Mouse (Mus musculus) liver, embryonic 16.5 days (tissue): ENCODE measurements around the gene Rexo5. TPM values are rescaled to one million over a fixed set of nuclear protein-coding genes. Genes with fewer than 3 reads are reported as not detected.

ENCODE experiments used
- ATAC-seq: fragments of 200-750 bp; cut with Nextera tagmentation; 2 replicates; pipeline ENCODE4 v1.8.0; 2017; ENCODE audit warnings: low read depth, mild to moderate bottlenecking, moderate number of reproducible peaks, moderate library complexity
- H3K27ac ChIP-seq: fragments of 300-500 bp; sonication (generic); 2 replicates; pipeline ENCODE4 v1.5.1; 2014; ENCODE audit warnings: mild to moderate bottlenecking, low read length
- H3K27me3 ChIP-seq: fragments of 300-500 bp; sonication (generic); 2 replicates; pipeline ENCODE4 v1.6.1; 2014; ENCODE audit warnings: low read depth, low read length, mixed read lengths; ENCODE audit not compliant: control insufficient read depth, insufficient read depth
- H3K36me3 ChIP-seq: fragments of 300-500 bp; sonication (generic); 2 replicates; pipeline ENCODE4 v1.6.1; 2014; ENCODE audit warnings: mild to moderate bottlenecking; ENCODE audit not compliant: control insufficient read depth, insufficient read depth
- H3K4me1 ChIP-seq: fragments of 300-500 bp; sonication (generic); 2 replicates; pipeline ENCODE4 v1.6.1; 2014; ENCODE audit warnings: low read depth, low read length, mixed read lengths; ENCODE audit not compliant: control insufficient read depth
- H3K4me2 ChIP-seq: fragments of 300-500 bp; sonication (generic); 2 replicates; pipeline ENCODE4 v1.6.1; 2014; ENCODE audit warnings: low read depth, low read length, mixed read lengths
- H3K4me3 ChIP-seq: fragments of 300-500 bp; sonication (generic); 2 replicates; pipeline ENCODE4 v1.5.1; 2014; ENCODE audit warnings: low read depth, mild to moderate bottlenecking, low read length
- H3K9ac ChIP-seq: fragments of 300-500 bp; sonication (generic); 2 replicates; pipeline ENCODE4 v1.6.1; 2014; ENCODE audit warnings: low read depth, low read length
- H3K9me3 ChIP-seq: fragments of 300-500 bp; sonication (generic); replicated peaks from 2 replicates; pipeline ENCODE4 v1.6.1; 2016; ENCODE audit warnings: low read length; ENCODE audit not compliant: control insufficient read depth
- WGBS: fragments of 180-500 bp; shearing (Covaris S2); extraction: QIAGEN DNeasy Blood & Tissue Kit; methylation state at CpG from one replicate; pipeline ENCODE4 v1.1.7; 2014; ENCODE audit not compliant: insufficient replicate concordance; 5-methylcytosine and 5-hydroxymethylcytosine counted together
- polyA plus RNA-seq: library from polyadenylated mRNA; unstranded; fragments of >200 nt; fragmentation: Nextera tagmentation; extraction: Ambion mirVana; gene quantifications from 2 replicates; pipeline ENCODE4 v1.2.1, GENCODE M21; 2015

Gene Rexo5
- polyA plus RNA-seq, 1 experiment from 2014 or later = 11.9 TPM

DNA sequence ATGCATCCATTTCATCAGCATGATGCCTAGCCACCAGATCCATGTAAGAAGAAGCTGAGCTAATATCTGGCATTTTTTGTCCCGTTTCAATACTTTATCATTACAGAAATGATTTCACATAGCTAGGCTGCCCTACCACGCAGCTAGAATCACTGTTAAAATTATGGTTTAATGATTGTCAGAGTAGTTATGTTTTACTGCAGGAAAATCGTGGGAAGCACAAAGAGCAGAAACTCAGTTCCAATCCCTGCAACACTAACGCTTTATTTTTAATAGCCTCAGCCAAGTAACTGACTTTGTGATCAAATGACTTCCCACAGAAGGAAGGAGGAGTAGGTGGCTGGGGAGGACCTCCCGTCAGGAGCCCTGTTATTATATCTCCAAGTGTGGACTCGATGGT is 26.8 kb upstream of the Rexo5 start:
- H3K4me2 ChIP-seq = no peak overlapping the region
- no peak overlapping the region for H3K9ac ChIP-seq
- no peaks in the 10 kb centered on the region for H3K27me3 ChIP-seq
- ATAC-seq = no peak
- no peaks in the 10 kb centered on the region for H3K4me1 ChIP-seq
- WGBS = 58% methylated on average over 6 of the region's 6 CpGs
- H3K4me3 ChIP-seq = no peak overlapping the region
- no peaks in the 10 kb centered on the region for H3K36me3 ChIP-seq
- H3K9me3 ChIP-seq = no peaks in the 10 kb centered on the region
- H3K27ac ChIP-seq = no peak overlapping the region

DNA sequence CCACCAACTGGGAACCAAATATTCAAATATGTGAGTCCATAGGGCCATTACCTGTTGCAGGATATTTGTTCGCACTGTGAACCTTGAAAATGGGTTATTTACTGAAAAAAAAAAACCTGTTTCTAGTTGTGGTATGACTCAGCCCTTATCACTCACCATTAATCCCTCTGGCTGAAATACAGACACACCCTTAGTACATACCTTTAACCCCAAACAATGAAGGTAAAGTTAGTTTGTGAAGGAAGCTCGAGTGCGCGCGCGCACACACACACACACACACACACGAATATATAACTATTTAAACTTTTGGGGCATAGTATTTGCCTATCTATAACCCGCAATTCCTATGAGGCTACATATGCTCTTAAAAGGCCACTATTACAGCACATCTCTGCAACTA is 23.9 kb upstream of the Rexo5 start:
- Histone ChIP-seq H3K9me3 (no peaks in the 10 kb centered on the region), H3K4me3 (no peak overlapping the region), H3K27me3 (no peaks in the 10 kb centered on the region), H3K9ac (no peak overlapping the region), H3K4me2 (no peak overlapping the region), H3K4me1 (no peaks in the 10 kb centered on the region), H3K36me3 (no peaks in the 10 kb centered on the region), H3K27ac (no peak overlapping the region)
- no peak for ATAC-seq
- WGBS = 79% methylated on average over 8 of the region's 8 CpGs

DNA sequence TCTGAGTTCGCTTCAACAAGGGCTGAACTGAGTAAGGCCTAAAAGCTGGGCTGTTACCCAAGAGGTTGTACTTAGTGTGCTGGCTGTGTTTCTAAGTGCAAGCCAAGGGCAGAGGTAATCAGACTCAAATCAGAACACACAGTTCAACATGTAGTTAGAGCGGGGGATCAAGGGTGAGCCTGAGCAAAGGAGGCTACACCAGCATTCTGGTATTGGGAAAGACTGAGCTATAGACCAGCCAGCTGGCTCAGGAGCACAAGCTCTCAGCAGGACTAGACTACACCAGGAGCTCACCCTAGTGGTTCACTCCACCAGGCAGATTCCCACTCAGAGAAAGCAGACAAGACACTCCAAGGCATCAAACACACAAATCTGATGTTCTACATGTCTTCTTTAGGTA is 10.4 kb upstream of the Rexo5 start:
- peaks cover 9% of the 10 kb centered on the region for H3K4me1 ChIP-seq
- WGBS = 75% methylated on average over 2 of the region's 2 CpGs
- no peak overlapping the region for H3K4me3 ChIP-seq
- no peak overlapping the region for H3K9ac ChIP-seq
- peaks cover 17% of the 10 kb centered on the region for H3K36me3 ChIP-seq
- H3K4me2 ChIP-seq = no peak overlapping the region
- no peaks in the 10 kb centered on the region for H3K9me3 ChIP-seq
- H3K27me3 ChIP-seq = no peaks in the 10 kb centered on the region
- ATAC-seq = peak; percentile 71
- H3K27ac ChIP-seq = 0 out of 2 replicates have a peak overlapping the region, but pooled peaks have one; percentile 8

- peaks cover 25% of the 10 kb centered on the region for H3K36me3 ChIP-seq
- no peaks in the 10 kb centered on the region for H3K27me3 ChIP-seq
- peaks cover 9% of the 10 kb centered on the region for H3K4me1 ChIP-seq
- WGBS = 21% methylated on average over 5 of the region's 5 CpGs
- H3K9ac ChIP-seq = 0 out of 2 replicates have a peak overlapping the region, but pooled peaks have one; percentile 14
- peak; percentile 95 for ATAC-seq
- peak overlapping the region; percentile 39 for H3K4me2 ChIP-seq
- peak overlapping the region; percentile 76 for H3K27ac ChIP-seq
- no peak overlapping the region for H3K4me3 ChIP-seq
- H3K9me3 ChIP-seq = no peaks in the 10 kb centered on the region
Observed at GRCm38 (mm10) chr7:119784908-119785307, 8.9 kb upstream of the Rexo5 start.

- no peak overlapping the region for H3K27ac ChIP-seq
- ATAC-seq = no peak
- no peak overlapping the region for H3K9ac ChIP-seq
- peaks cover 12% of the 10 kb centered on the region for H3K4me1 ChIP-seq
- no peak overlapping the region for H3K4me3 ChIP-seq
- no peaks in the 10 kb centered on the region for H3K9me3 ChIP-seq
- 73% methylated on average over 3 of the region's 3 CpGs for WGBS
- no peaks in the 10 kb centered on the region for H3K27me3 ChIP-seq
- no peak overlapping the region for H3K4me2 ChIP-seq
- H3K36me3 ChIP-seq = peaks cover 25% of the 10 kb centered on the region
Observed at GRCm38 (mm10) chr7:119789024-119789423, 4.8 kb upstream of the Rexo5 start.

DNA sequence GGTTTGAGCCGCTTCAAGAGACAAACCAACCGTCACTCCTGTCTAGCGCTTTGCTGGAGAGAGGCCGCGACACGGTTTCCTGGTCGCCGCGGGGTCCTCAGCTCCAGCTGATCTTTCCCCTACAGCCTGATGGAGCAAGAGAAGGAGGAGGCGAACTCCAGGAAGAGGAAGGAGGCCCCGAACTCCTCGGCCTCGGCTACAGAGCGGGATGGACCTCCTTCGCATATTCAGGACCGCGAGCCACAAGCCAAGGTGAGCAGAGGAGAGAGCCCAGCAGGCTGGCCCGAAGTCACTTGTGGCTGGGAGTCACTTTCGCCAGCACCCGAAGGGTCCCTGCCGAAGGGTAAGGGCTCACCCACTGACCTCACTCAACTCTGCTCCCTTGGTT is 439 bp downstream of the Rexo5 start:
- H3K4me2 ChIP-seq = peak overlapping the region; percentile 86
- peak overlapping the region; percentile 89 for H3K9ac ChIP-seq
- peak overlapping the region; percentile 84 for H3K4me3 ChIP-seq
- H3K27me3 ChIP-seq = no peaks in the 10 kb centered on the region
- under 1% methylated on average over 21 of the region's 21 CpGs for whole genome bisulfite sequencing
- H3K27ac ChIP-seq = peak overlapping the region; percentile 84
- peaks cover 6% of the 10 kb centered on the region for H3K36me3 ChIP-seq
- ATAC-seq = peak; percentile 60
- H3K4me1 ChIP-seq = peaks cover 8% of the 10 kb centered on the region
- no peaks in the 10 kb centered on the region for H3K9me3 ChIP-seq

- ATAC-seq = peak; percentile 32
- Histone ChIP-seq H3K4me2 (peak overlapping the region; percentile 67), H3K27me3 (no peaks in the 10 kb centered on the region), H3K4me3 (peak overlapping the region; percentile 55), H3K9me3 (no peaks in the 10 kb centered on the region), H3K27ac (peak overlapping the region; percentile 55; the same call in 1 of the 2 replicates), H3K4me1 (peaks cover 8% of the 10 kb centered on the region), H3K36me3 (no peaks in the 10 kb centered on the region), H3K9ac (peak overlapping the region; percentile 10)
Observed at GRCm38 (mm10) chr7:119795311-119795710, 1.5 kb downstream of the Rexo5 start.

DNA sequence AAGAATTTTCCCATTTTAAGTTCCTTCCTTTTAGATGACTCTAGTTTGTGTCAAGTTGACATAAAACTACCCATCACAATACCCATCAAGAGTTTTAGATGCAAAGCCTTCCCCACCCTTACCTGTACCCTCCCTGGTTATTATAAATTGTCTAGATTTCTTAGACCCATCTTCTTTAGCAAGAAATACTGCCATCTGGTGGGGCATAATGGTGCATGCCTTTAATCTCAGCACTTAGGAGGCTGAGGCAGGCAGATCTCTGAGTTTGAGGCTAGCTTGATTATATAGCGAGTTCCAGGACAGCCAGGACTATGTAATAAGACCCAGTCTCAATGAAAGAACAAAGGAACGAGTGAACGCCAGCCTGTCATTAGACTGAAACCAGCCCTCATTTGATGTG is 6.7 kb downstream of the Rexo5 start:
- H3K9me3 ChIP-seq = no peaks in the 10 kb centered on the region
- no peak overlapping the region for H3K4me3 ChIP-seq
- H3K36me3 ChIP-seq = peaks cover under 1% of the 10 kb centered on the region; the same call in 1 of the 2 replicates
- 82% methylated on average over 3 of the region's 3 CpGs for WGBS
- no peaks in the 10 kb centered on the region for H3K27me3 ChIP-seq
- H3K9ac ChIP-seq = no peak overlapping the region
- no peak overlapping the region for H3K27ac ChIP-seq
- H3K4me2 ChIP-seq = no peak overlapping the region
- ATAC-seq = no peak
- no peaks in the 10 kb centered on the region for H3K4me1 ChIP-seq

GRCm38 (mm10) chr7:119800991-119801390 is 7.2 kb downstream of the Rexo5 start:
- H3K27me3 ChIP-seq = no peaks in the 10 kb centered on the region
- ATAC-seq = no peak
- no peak overlapping the region for H3K27ac ChIP-seq
- no peak overlapping the region for H3K4me2 ChIP-seq
- no peaks in the 10 kb centered on the region for H3K4me1 ChIP-seq
- peaks cover 3% of the 10 kb centered on the region; the same call in 1 of the 2 replicates for H3K36me3 ChIP-seq
- H3K9me3 ChIP-seq = no peaks in the 10 kb centered on the region
- H3K9ac ChIP-seq = no peak overlapping the region
- 71% methylated on average over 3 of the region's 3 CpGs for WGBS
- no peak overlapping the region for H3K4me3 ChIP-seq
